Mouse (Mus musculus) limb, embryonic 14.5 days (tissue): ENCODE results near the gene Slc6a4. TPM values are rescaled to one million over a fixed set of nuclear protein-coding genes. Genes with fewer than 3 reads are reported as not detected.

Source experiments
- ATAC-seq: fragments of 200-750 bp; cut with Nextera tagmentation; 2 replicates; pipeline ENCODE4 v1.8.0; 2017; ENCODE audit warnings: low read depth, moderate number of reproducible peaks, moderate TSS enrichment; ENCODE audit not compliant: low FRiP score
- DNase-seq: peaks from one replicate; pipeline ENCODE4 v3.0.0-alpha.2; 2015; ENCODE audit warnings: low spot score
- H3K27ac ChIP-seq: fragments of 300-500 bp; sonication (generic); replicated peaks from 2 replicates; pipeline ENCODE4 v1.5.1; 2014; ENCODE audit warnings: low read depth, mild to moderate bottlenecking, low read length, moderate library complexity, mixed read lengths
- H3K27me3 ChIP-seq: fragments of 300-500 bp; sonication (generic); 2 replicates; pipeline ENCODE4 v1.6.1; 2014; ENCODE audit warnings: low read length, mixed read lengths; ENCODE audit not compliant: control insufficient read depth, insufficient read depth
- H3K36me3 ChIP-seq: fragments of 300-500 bp; sonication (generic); 2 replicates; pipeline ENCODE4 v1.6.1; 2014; ENCODE audit warnings: mild to moderate bottlenecking, low read length, moderate library complexity, mixed read lengths; ENCODE audit not compliant: control insufficient read depth, insufficient read depth
- H3K4me1 ChIP-seq: fragments of 300-500 bp; sonication (generic); 2 replicates; pipeline ENCODE4 v1.6.1; 2014; ENCODE audit warnings: antibody characterized with exemption, low read length, mixed read lengths; ENCODE audit not compliant: control insufficient read depth, insufficient read depth
- H3K4me2 ChIP-seq: fragments of 300-500 bp; sonication (generic); replicated peaks from 2 replicates; pipeline ENCODE4 v1.6.1; 2014; ENCODE audit warnings: low read depth, mild to moderate bottlenecking, low read length, moderate library complexity; ENCODE audit not compliant: severe bottlenecking
- H3K4me3 ChIP-seq: fragments of 300-500 bp; sonication (generic); replicated peaks from 2 replicates; pipeline ENCODE4 v1.5.1; 2014; ENCODE audit warnings: low read length
- H3K9ac ChIP-seq: fragments of 300-500 bp; sonication (generic); 2 replicates; pipeline ENCODE4 v1.6.1; 2014; ENCODE audit warnings: mild to moderate bottlenecking, low read depth, low read length, moderate library complexity; ENCODE audit not compliant: severe bottlenecking
- H3K9me3 ChIP-seq: fragments of 300-500 bp; sonication (generic); 2 replicates; pipeline ENCODE4 v1.6.1; 2016; ENCODE audit warnings: low read length; ENCODE audit not compliant: control insufficient read depth
- POLR2A ChIP-seq: fragments of 200-500 bp; IDR thresholded peaks from 2 replicates; pipeline ENCODE4 v1.8.0; 2012; ENCODE audit warnings: inconsistent platforms, mild to moderate bottlenecking, moderate library complexity, borderline replicate concordance; ENCODE audit not compliant: insufficient read depth, insufficient read length; ENCODE audit errors: extremely low read depth
- WGBS: fragments of 180-500 bp; shearing (Covaris S2); extraction: QIAGEN DNeasy Blood & Tissue Kit; methylation state at CpG from one replicate; pipeline ENCODE4 v1.1.7; 2014; 5-methylcytosine and 5-hydroxymethylcytosine counted together
- polyA plus RNA-seq, 2 experiments: library from polyadenylated mRNA; depleted of rRNA in 1 of 2; stranded (reverse) in 1 of 2; unstranded in 1 of 2; fragments of >200 nt; fragmentation: Nextera tagmentation in 1 of 2; extraction: Ambion mirVana in 1 of 2; gene quantifications; 2 replicates each; pipeline versions ENCODE4 v1.2.1 to v1.2.3; 2012 to 2014

Gene Slc6a4
- polyA plus RNA-seq, 2 experiments: 0.79 to 1.2 TPM

DNA sequence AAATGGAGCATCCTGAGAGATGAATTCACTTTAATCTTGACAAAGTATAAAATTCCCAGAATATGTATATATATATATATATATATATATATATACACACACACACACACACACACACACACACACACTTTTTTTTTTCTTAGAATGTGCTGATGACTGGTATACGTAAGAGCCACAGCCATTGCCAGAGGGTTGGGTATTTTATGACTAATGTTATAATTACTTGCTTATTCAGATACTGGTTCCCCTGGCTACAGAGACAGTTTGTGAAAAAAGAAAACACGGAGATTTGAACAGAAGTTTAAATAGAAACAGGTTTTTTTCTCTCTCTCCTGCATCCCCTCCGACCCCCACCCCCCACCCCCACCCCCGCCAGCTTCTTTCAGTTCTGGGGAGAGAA is 7.5 kb downstream of the Slc6a4 start:
- peaks cover 3% of the 10 kb centered on the region; the same call in 1 of the 2 replicates for H3K4me1 ChIP-seq
- DNase-seq: no peak
- WGBS: 35% methylated on average over 4 of the region's 4 CpGs
- H3K4me3 ChIP-seq: no peak overlapping the region
- no peaks in the 10 kb centered on the region for H3K27me3 ChIP-seq
- H3K27ac ChIP-seq: no peak overlapping the region
- H3K9me3 ChIP-seq: no peaks in the 10 kb centered on the region
- no peak for ATAC-seq
- no peak overlapping the region for H3K9ac ChIP-seq
- H3K36me3 ChIP-seq: no peaks in the 10 kb centered on the region
- TF ChIP-seq POLR2A: no peak
- no peak overlapping the region for H3K4me2 ChIP-seq

DNA sequence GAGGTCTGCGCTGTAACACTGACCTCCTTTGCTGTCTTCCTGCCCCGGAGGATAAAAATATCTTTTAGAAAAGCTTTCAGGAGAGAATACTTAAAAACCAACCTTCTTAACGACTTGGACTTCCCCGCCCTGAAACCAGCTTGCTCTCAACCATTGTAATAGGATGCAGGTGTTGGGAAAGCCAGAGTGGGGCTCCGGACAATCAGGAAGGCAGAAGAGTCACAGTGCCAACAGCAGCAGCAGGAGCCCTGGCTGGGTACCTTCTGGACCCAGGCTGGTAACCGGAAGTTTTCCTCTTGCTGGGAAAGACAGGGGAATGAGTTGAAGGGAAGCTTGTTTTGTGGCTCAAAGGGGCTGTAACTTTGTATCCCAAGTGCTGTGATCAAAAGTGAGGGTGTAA is 8.2 kb downstream of the Slc6a4 start:
- TF ChIP-seq POLR2A: no peak
- Histone ChIP-seq H3K4me1 (peaks cover 3% of the 10 kb centered on the region; the same call in 1 of the 2 replicates), H3K36me3 (no peaks in the 10 kb centered on the region), H3K9ac (no peak overlapping the region), H3K27ac (no peak overlapping the region), H3K27me3 (no peaks in the 10 kb centered on the region), H3K4me2 (no peak overlapping the region), H3K9me3 (no peaks in the 10 kb centered on the region), H3K4me3 (no peak overlapping the region)
- WGBS: 25% methylated on average over 6 of the region's 6 CpGs
- ATAC-seq (no peak), DNase-seq (no peak)

DNA sequence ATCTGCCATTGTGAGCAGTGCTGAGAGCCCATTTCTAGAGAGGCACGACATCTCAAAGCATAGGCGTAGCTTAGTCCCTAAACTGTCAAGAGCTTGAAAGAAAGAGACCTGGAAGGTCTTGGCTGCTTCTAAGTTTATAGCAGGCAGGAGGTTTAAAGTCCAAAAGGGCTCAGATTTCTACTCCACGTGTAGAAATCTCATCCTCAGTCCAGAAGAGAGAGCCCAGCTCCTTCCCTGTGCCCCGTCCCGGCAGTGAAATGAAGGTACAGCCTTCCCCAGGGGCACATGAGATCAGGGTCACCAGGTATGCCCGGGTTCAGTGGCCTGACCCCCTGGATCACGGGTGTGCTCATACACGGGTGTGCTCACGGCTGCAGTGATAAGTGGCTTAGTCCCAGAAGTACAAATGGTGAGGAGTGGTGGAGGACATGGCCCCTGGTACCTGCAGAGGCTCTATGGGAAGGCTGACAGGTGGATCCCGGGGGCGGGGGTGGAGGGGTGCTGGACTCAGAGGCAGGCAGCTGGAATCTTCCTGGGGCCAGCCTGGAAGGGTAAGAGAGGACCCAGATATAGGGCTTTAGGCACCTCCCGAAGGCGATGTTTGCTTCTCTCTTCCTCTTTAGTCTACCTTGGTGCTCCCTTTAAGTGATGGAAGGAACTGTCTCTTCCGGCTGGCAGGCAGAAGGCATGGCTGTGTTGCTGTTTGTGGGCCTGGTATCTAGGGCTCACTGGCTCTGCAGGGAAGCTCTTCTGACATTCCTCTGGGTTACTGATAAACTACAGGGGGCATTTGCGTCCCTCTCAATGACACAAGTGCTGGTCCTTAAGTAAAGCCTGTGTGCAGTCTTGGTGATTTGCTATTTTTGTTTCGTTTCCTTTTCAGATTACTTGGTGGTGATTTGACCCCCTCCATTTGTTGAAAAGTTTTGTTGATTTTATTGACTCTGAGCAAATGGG is 10.9 kb downstream of the Slc6a4 start:
- no peak for TF ChIP-seq POLR2A
- Histone ChIP-seq H3K9ac (no peak overlapping the region), H3K4me1 (peaks cover 3% of the 10 kb centered on the region; the same call in 1 of the 2 replicates), H3K27ac (no peak overlapping the region), H3K9me3 (no peaks in the 10 kb centered on the region), H3K27me3 (no peaks in the 10 kb centered on the region), H3K4me2 (no peak overlapping the region), H3K36me3 (no peaks in the 10 kb centered on the region), H3K4me3 (no peak overlapping the region)
- 69% methylated on average over 16 of the region's 16 CpGs for WGBS
- no peak for ATAC-seq
- DNase-seq: no peak

DNA sequence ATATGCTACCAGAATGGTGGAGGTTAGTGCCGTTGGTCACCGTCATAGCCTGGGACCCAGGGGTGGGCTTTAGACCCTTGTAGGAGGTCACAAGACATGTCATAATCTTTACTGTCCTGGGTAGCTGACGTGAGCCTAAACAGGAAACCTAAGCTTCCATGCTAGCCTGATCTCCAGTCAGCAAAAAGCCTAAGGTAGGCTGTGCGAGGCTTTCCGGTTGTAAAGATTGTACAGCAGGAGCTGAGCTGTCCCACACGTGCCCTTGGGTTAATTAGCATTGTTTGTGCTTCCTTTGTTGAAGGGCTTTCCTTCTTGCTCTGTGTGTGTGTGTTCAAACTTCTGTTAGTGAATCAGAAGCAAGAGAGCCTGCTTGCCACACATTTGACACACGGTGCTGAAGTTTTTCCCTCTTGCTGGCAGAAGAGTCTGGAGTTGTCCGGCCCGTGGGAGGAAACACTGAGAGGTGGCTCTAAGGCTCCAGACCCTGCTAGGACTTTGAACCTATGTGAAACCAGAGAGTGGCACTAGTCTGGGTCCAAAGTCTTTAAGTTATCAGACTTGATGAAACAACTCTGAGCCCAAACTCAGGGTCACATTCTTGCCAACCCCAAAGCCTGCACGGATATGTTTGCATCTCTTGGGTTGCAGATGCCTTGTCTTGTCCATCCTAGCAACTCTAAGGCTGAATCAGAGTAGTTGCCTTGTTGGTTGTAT is 12.5 kb downstream of the Slc6a4 start:
- Histone ChIP-seq H3K9me3 (no peaks in the 10 kb centered on the region), H3K4me3 (no peak overlapping the region), H3K36me3 (no peaks in the 10 kb centered on the region), H3K4me2 (no peak overlapping the region), H3K27me3 (no peaks in the 10 kb centered on the region), H3K27ac (no peak overlapping the region), H3K4me1 (peaks cover 3% of the 10 kb centered on the region; the same call in 1 of the 2 replicates), H3K9ac (no peak overlapping the region)
- WGBS: 74% methylated on average over 10 of the region's 10 CpGs
- DNase-seq (no peak), ATAC-seq (no peak)
- no peak for TF ChIP-seq POLR2A

DNA sequence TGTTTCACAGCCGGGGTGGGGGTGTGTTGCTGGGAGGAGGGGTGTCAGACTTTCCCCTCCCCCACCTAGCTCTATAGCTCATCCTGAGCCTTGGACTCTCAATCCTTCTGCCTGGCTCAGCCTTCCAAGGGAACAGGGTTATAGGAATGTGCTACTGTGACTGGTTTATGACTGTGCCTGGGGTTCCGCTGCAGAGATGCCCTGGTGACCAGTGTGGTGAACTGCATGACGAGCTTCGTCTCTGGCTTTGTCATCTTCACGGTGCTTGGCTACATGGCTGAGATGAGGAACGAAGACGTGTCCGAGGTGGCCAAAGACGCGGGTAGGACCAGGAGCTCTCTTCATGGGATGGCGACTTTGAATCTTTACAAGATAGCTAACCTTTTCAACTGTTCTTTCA is 19.6 kb downstream of the Slc6a4 start:
- H3K27me3 ChIP-seq: no peaks in the 10 kb centered on the region
- TF ChIP-seq POLR2A: no peak
- H3K36me3 ChIP-seq: no peaks in the 10 kb centered on the region
- no peak overlapping the region for H3K4me2 ChIP-seq
- no peaks in the 10 kb centered on the region for H3K4me1 ChIP-seq
- H3K4me3 ChIP-seq: no peak overlapping the region
- H3K27ac ChIP-seq: no peak overlapping the region
- ATAC-seq: no peak
- WGBS: 76% methylated on average over 11 of the region's 11 CpGs
- no peak for DNase-seq
- no peak overlapping the region for H3K9ac ChIP-seq
- H3K9me3 ChIP-seq: no peaks in the 10 kb centered on the region
